Mouse (Mus musculus) E14TG2a.4 (cell line): ENCODE data around the gene Gns.

Experiments used
- CTCF ChIP-seq: conservative IDR thresholded peaks from 2 replicates; pipeline ENCODE4 v1.5.1; 2014; ENCODE audit warnings: low read length
- POU5F1 ChIP-seq: IDR thresholded peaks from 2 replicates; pipeline ENCODE4 v1.6.1; 2014; ENCODE audit warnings: low read length, borderline replicate concordance

GRCm38 (mm10) chr10:121323493-121323892 lies 41.4 kb upstream of the Gns start:
- TF ChIP-seq CTCF: no peak
- no peak for TF ChIP-seq POU5F1
